Mouse (Mus musculus): ENCODE data around the gene Zfp366. TPM values are rescaled to one million over a fixed set of nuclear protein-coding genes. Genes with fewer than 3 reads are reported as not detected.

Zfp366 gene
- polyA plus RNA-seq, 1 experiment from 2014 or later = 0.43 TPM

GRCm38 (mm10) chr13:99237841-99238216, 53.2 kb downstream of the Zfp366 start:
- Histone ChIP-seq H3K9me3 (replicated peaks; ENCODE audit: control insufficient read depth, low read length) (no peaks in the 10 kb centered on the region), H3K4me3 (ENCODE audit: low read depth, low read length) (no peak overlapping the region), H3K4me1 (ENCODE audit: control insufficient read depth, insufficient read depth, low read length) (peaks cover 6% of the 10 kb centered on the region; the same call in 1 of the 2 replicates), H3K9ac (ENCODE audit: low read length) (no peak overlapping the region), H3K36me3 (ENCODE audit: control insufficient read depth, insufficient read depth, low read length) (no peaks in the 10 kb centered on the region), H3K4me2 (ENCODE audit: low read length) (no peak overlapping the region), H3K27me3 (replicated peaks; ENCODE audit: control insufficient read depth, insufficient read depth, low read length) (no peaks in the 10 kb centered on the region), H3K27ac (ENCODE audit: low read depth, low read length) (no peak overlapping the region)
- 85% methylated on average over 1 of the region's 1 CpGs for WGBS
- ATAC-seq (no peak), DNase-seq (ENCODE audit: low spot score) (no peak)

- 70% methylated on average over 10 of the region's 10 CpGs for WGBS
- H3K36me3 ChIP-seq (ENCODE audit: control insufficient read depth, insufficient read depth, low read length) = no peaks in the 10 kb centered on the region
- DNase-seq (ENCODE audit: low spot score) (peak; percentile 15), ATAC-seq (peak; percentile 37; the same call in 1 of the 2 replicates)
- H3K4me3 ChIP-seq (ENCODE audit: low read depth, low read length) = no peak overlapping the region
- H3K9ac ChIP-seq (ENCODE audit: low read length) = no peak overlapping the region
- peak overlapping the region; percentile 27; the same call in 1 of the 2 replicates for H3K27ac ChIP-seq (ENCODE audit: low read depth, low read length)
- H3K9me3 ChIP-seq (replicated peaks; ENCODE audit: control insufficient read depth, low read length) = no peaks in the 10 kb centered on the region
- peaks cover 6% of the 10 kb centered on the region; the same call in 1 of the 2 replicates for H3K4me1 ChIP-seq (ENCODE audit: control insufficient read depth, insufficient read depth, low read length)
- no peaks in the 10 kb centered on the region for H3K27me3 ChIP-seq (replicated peaks; ENCODE audit: control insufficient read depth, insufficient read depth, low read length)
- H3K4me2 ChIP-seq (ENCODE audit: low read length) = no peak overlapping the region
Observed at GRCm38 (mm10) chr13:99238217-99239160, 53.9 kb downstream of the Zfp366 start.

GRCm38 (mm10) chr13:99239161-99239530, 54.5 kb downstream of the Zfp366 start:
- 44% methylated on average over 7 of the region's 7 CpGs for WGBS
- no peak for ATAC-seq

GRCm38 (mm10) chr13:99239741-99240140, 55.1 kb downstream of the Zfp366 start:
- H3K4me1 ChIP-seq (ENCODE audit: control insufficient read depth, insufficient read depth, low read length) = peaks cover 6% of the 10 kb centered on the region; the same call in 1 of the 2 replicates
- ATAC-seq = no peak
- 51% methylated on average over 6 of the region's 6 CpGs for WGBS
- no peak overlapping the region for H3K4me3 ChIP-seq (ENCODE audit: low read depth, low read length)
- H3K9me3 ChIP-seq (replicated peaks; ENCODE audit: control insufficient read depth, low read length) = no peaks in the 10 kb centered on the region
- H3K4me2 ChIP-seq (ENCODE audit: low read length) = no peak overlapping the region
- H3K36me3 ChIP-seq (ENCODE audit: control insufficient read depth, insufficient read depth, low read length) = no peaks in the 10 kb centered on the region
- no peak overlapping the region for H3K9ac ChIP-seq (ENCODE audit: low read length)
- no peak overlapping the region for H3K27ac ChIP-seq (ENCODE audit: low read depth, low read length)
- DNase-seq (ENCODE audit: low spot score) = no peak
- H3K27me3 ChIP-seq (replicated peaks; ENCODE audit: control insufficient read depth, insufficient read depth, low read length) = no peaks in the 10 kb centered on the region

More at GRCm38 (mm10) chr13:99239161-99239530, 54.5 kb downstream of the Zfp366 start:
- H3K9me3 ChIP-seq (replicated peaks; ENCODE audit: control insufficient read depth, low read length) = no peaks in the 10 kb centered on the region
- H3K9ac ChIP-seq (ENCODE audit: low read length) = no peak overlapping the region
- no peak for DNase-seq (ENCODE audit: low spot score)
- H3K36me3 ChIP-seq (ENCODE audit: control insufficient read depth, insufficient read depth, low read length) = no peaks in the 10 kb centered on the region
- peak overlapping the region; percentile 27; the same call in 1 of the 2 replicates for H3K27ac ChIP-seq (ENCODE audit: low read depth, low read length)
- no peak overlapping the region for H3K4me3 ChIP-seq (ENCODE audit: low read depth, low read length)
- H3K27me3 ChIP-seq (replicated peaks; ENCODE audit: control insufficient read depth, insufficient read depth, low read length) = no peaks in the 10 kb centered on the region
- no peak overlapping the region for H3K4me2 ChIP-seq (ENCODE audit: low read length)
- peaks cover 6% of the 10 kb centered on the region; the same call in 1 of the 2 replicates for H3K4me1 ChIP-seq (ENCODE audit: control insufficient read depth, insufficient read depth, low read length)

GRCm38 (mm10) chr13:99241984-99242383, 57.4 kb downstream of the Zfp366 start:
- Histone ChIP-seq H3K27me3 (replicated peaks; ENCODE audit: control insufficient read depth, insufficient read depth, low read length) (no peaks in the 10 kb centered on the region), H3K27ac (ENCODE audit: low read depth, low read length) (no peak overlapping the region), H3K9me3 (replicated peaks; ENCODE audit: control insufficient read depth, low read length) (no peaks in the 10 kb centered on the region), H3K4me1 (ENCODE audit: control insufficient read depth, insufficient read depth, low read length) (peaks cover 6% of the 10 kb centered on the region; the same call in 1 of the 2 replicates), H3K9ac (ENCODE audit: low read length) (no peak overlapping the region), H3K4me2 (ENCODE audit: low read length) (no peak overlapping the region), H3K4me3 (ENCODE audit: low read depth, low read length) (no peak overlapping the region), H3K36me3 (ENCODE audit: control insufficient read depth, insufficient read depth, low read length) (no peaks in the 10 kb centered on the region)
- ATAC-seq (no peak), DNase-seq (ENCODE audit: low spot score) (no peak)
- WGBS = 89% methylated on average over 3 of the region's 3 CpGs

GRCm38 (mm10) chr13:99242895-99243294, 58.3 kb downstream of the Zfp366 start:
- DNase-seq (ENCODE audit: low spot score) (no peak), ATAC-seq (no peak)
- H3K9me3 ChIP-seq (replicated peaks; ENCODE audit: control insufficient read depth, low read length) = no peaks in the 10 kb centered on the region
- no peak overlapping the region for H3K27ac ChIP-seq (ENCODE audit: low read depth, low read length)
- no peaks in the 10 kb centered on the region for H3K36me3 ChIP-seq (ENCODE audit: control insufficient read depth, insufficient read depth, low read length)
- no peaks in the 10 kb centered on the region for H3K27me3 ChIP-seq (replicated peaks; ENCODE audit: control insufficient read depth, insufficient read depth, low read length)
- peaks cover 6% of the 10 kb centered on the region; the same call in 1 of the 2 replicates for H3K4me1 ChIP-seq (ENCODE audit: control insufficient read depth, insufficient read depth, low read length)
- no peak overlapping the region for H3K4me3 ChIP-seq (ENCODE audit: low read depth, low read length)
- no peak overlapping the region for H3K4me2 ChIP-seq (ENCODE audit: low read length)
- H3K9ac ChIP-seq (ENCODE audit: low read length) = no peak overlapping the region
- 74% methylated on average over 4 of the region's 4 CpGs for WGBS

GRCm38 (mm10) chr13:99243831-99244230, 59.2 kb downstream of the Zfp366 start:
- no peak overlapping the region for H3K4me2 ChIP-seq (ENCODE audit: low read length)
- no peaks in the 10 kb centered on the region for H3K36me3 ChIP-seq (ENCODE audit: control insufficient read depth, insufficient read depth, low read length)
- H3K9ac ChIP-seq (ENCODE audit: low read length) = no peak overlapping the region
- H3K4me1 ChIP-seq (ENCODE audit: control insufficient read depth, insufficient read depth, low read length) = 0 out of 2 replicates have a peak, but pooled peaks cover 3% of the 10 kb centered on the region
- H3K4me3 ChIP-seq (ENCODE audit: low read depth, low read length) = no peak overlapping the region
- H3K27ac ChIP-seq (ENCODE audit: low read depth, low read length) = no peak overlapping the region
- no peaks in the 10 kb centered on the region for H3K9me3 ChIP-seq (replicated peaks; ENCODE audit: control insufficient read depth, low read length)
- no peak for ATAC-seq
- no peaks in the 10 kb centered on the region for H3K27me3 ChIP-seq (replicated peaks; ENCODE audit: control insufficient read depth, insufficient read depth, low read length)
- DNase-seq (ENCODE audit: low spot score) = no peak
- 92% methylated on average over 9 of the region's 9 CpGs for WGBS

GRCm38 (mm10) chr13:99244471-99244870, 59.8 kb downstream of the Zfp366 start:
- H3K9me3 ChIP-seq (replicated peaks; ENCODE audit: control insufficient read depth, low read length) = no peaks in the 10 kb centered on the region
- 42% methylated on average over 6 of the region's 6 CpGs for WGBS
- H3K36me3 ChIP-seq (ENCODE audit: control insufficient read depth, insufficient read depth, low read length) = no peaks in the 10 kb centered on the region
- DNase-seq (ENCODE audit: low spot score) (no peak), ATAC-seq (no peak)
- 0 out of 2 replicates have a peak, but pooled peaks cover 3% of the 10 kb centered on the region for H3K4me1 ChIP-seq (ENCODE audit: control insufficient read depth, insufficient read depth, low read length)
- H3K4me2 ChIP-seq (ENCODE audit: low read length) = no peak overlapping the region
- no peak overlapping the region for H3K4me3 ChIP-seq (ENCODE audit: low read depth, low read length)
- no peak overlapping the region for H3K27ac ChIP-seq (ENCODE audit: low read depth, low read length)
- H3K27me3 ChIP-seq (replicated peaks; ENCODE audit: control insufficient read depth, insufficient read depth, low read length) = no peaks in the 10 kb centered on the region
- H3K9ac ChIP-seq (ENCODE audit: low read length) = no peak overlapping the region

DNA sequence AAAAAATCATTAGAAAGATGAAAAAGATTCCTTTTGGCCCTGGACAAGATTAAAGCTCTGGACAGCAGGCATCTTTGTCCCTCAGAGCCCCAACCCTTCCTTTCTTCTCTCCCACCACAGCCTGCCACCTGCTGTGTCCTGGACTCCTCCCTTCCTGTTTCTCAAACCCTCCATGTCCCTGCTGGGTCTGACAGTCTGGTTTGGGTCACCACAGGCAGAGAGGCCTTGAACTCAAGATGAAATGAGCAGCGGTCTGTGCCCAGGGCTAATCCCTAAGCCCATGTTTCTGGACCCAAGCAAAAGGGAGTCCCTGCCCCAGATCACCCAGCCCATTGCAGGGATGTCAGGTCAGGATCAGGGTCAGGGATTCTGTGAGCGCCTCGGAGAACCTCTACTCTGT, 60.3 kb downstream of the Zfp366 start:
- WGBS = 53% methylated on average over 3 of the region's 3 CpGs
- DNase-seq (ENCODE audit: low spot score) (no peak), ATAC-seq (no peak)
- no peaks in the 10 kb centered on the region for H3K36me3 ChIP-seq (ENCODE audit: control insufficient read depth, insufficient read depth, low read length)
- no peaks in the 10 kb centered on the region for H3K9me3 ChIP-seq (replicated peaks; ENCODE audit: control insufficient read depth, low read length)
- no peaks in the 10 kb centered on the region for H3K27me3 ChIP-seq (replicated peaks; ENCODE audit: control insufficient read depth, insufficient read depth, low read length)
- no peak overlapping the region for H3K4me3 ChIP-seq (ENCODE audit: low read depth, low read length)
- no peak overlapping the region for H3K27ac ChIP-seq (ENCODE audit: low read depth, low read length)
- H3K4me2 ChIP-seq (ENCODE audit: low read length) = no peak overlapping the region
- H3K4me1 ChIP-seq (ENCODE audit: control insufficient read depth, insufficient read depth, low read length) = no peaks in the 10 kb centered on the region
- H3K9ac ChIP-seq (ENCODE audit: low read length) = no peak overlapping the region

All from forebrain, embryonic 14.5 days (tissue).